Mouse (Mus musculus): ENCODE measurements around the gene Macf1.

Macf1 gene

GRCm38 (mm10) chr4:123305789-123306188, 378.4 kb downstream of the Macf1 start:
- peak; percentile 66 for DNase-seq (ENCODE audit: extremely low spot score)
